Mouse (Mus musculus): ENCODE measurements around the gene Rpl3. TPM values are rescaled to one million over a fixed set of nuclear protein-coding genes. Genes with fewer than 3 reads are reported as not detected.

Rpl3 gene
- total RNA-seq, 1 experiment: 1,661 TPM

Other genes starting within 250 kb of the Rpl3 start
- gene Apobec3, start 200.2 kb downstream of the Rpl3 start, total RNA-seq (2012; rRNA removed): 39.9 and 42.4 TPM in 2 replicates
- gene Cbx7, start 120.7 kb downstream of the Rpl3 start, total RNA-seq (2012; rRNA removed): 171 and 233 TPM in 2 replicates
- 9.5 and 12.1 TPM in 2 replicates for gene Pdgfb, start 76.9 kb downstream of the Rpl3 start, total RNA-seq (2012; rRNA removed)
- gene Syngr1, start 534 bp downstream of the Rpl3 start, total RNA-seq (2012; rRNA removed): 78.8 and 105 TPM in 2 replicates
- 16.6 and 24.3 TPM in 2 replicates for gene Tab1, start 41.3 kb upstream of the Rpl3 start, total RNA-seq (2012; rRNA removed)
- 7.9 and 8.5 TPM in 2 replicates for gene Mgat3, start 81.9 kb upstream of the Rpl3 start, total RNA-seq (2012; rRNA removed)
- 47.9 and 57.7 TPM in 2 replicates for gene Mief1, start 142.2 kb upstream of the Rpl3 start, total RNA-seq (2012; rRNA removed)
- gene AC140267.1, start 144.0 kb upstream of the Rpl3 start, total RNA-seq (2012; rRNA removed): not detected in 2 replicates
- 208 and 250 TPM in 2 replicates for gene Atf4, start 163.3 kb upstream of the Rpl3 start, total RNA-seq (2012; rRNA removed)
- gene Rps19bp1, start 172.4 kb upstream of the Rpl3 start, total RNA-seq (2012; rRNA removed): 39.1 and 59.4 TPM in 2 replicates
- 0.69 and 1.7 TPM in 2 replicates for gene Cacna1i, start 195.4 kb upstream of the Rpl3 start, total RNA-seq (2012; rRNA removed)